Mouse (Mus musculus) CH12.LX (cell line): ENCODE measurements around the gene Tmprss2.

Source experiments
- BHLHE40 ChIP-seq: IDR thresholded peaks from 2 replicates; pipeline ENCODE4 v1.6.1; 2011; ENCODE audit warnings: mild to moderate bottlenecking, low read depth, low read length, improper control_type of control experiment
- CTCF ChIP-seq, 2 experiments: IDR thresholded peaks in 1 of 2; conservative IDR thresholded peaks in 1 of 2; 2 replicates each; pipeline ENCODE4 v1.5.1; 2011 to 2012; ENCODE audit warnings: low read depth in 2 of 2, low read length in 2 of 2, improper control_type of control experiment in 1 of 2, inconsistent platforms in 1 of 2, mild to moderate bottlenecking in 1 of 2, moderate library complexity in 1 of 2
- MXI1 ChIP-seq: IDR thresholded peaks from 2 replicates; pipeline ENCODE4 v1.6.1; 2011; ENCODE audit warnings: mild to moderate bottlenecking, low read depth, low read length, improper control_type of control experiment
- POLR2A ChIP-seq: IDR thresholded peaks from 2 replicates; pipeline ENCODE4 v1.6.1; 2011; ENCODE audit warnings: low read depth, mild to moderate bottlenecking, improper control_type of control experiment, low read length
- USF1 ChIP-seq: IDR thresholded peaks from 2 replicates; pipeline ENCODE4 v1.6.1; 2014; ENCODE audit warnings: low read depth, mild to moderate bottlenecking, inconsistent platforms, low read length, improper control_type of control experiment
- ZNF384 ChIP-seq: IDR thresholded peaks from 2 replicates; pipeline ENCODE4 v1.6.1; 2012; ENCODE audit warnings: low read depth, low read length, improper control_type of control experiment, inconsistent platforms

GRCm38 (mm10) chr16:97598046-97598445 is 12.9 kb downstream of the Tmprss2 start:
- TF ChIP-seq CTCF (conservative IDR thresholded peaks at IDR 0.05 in 1 of 2, IDR thresholded peaks at IDR 0.05 in 1 of 2; ENCODE audit: low read depth in 2 of 2, low read length in 2 of 2) (no peak), USF1 (no peak), MXI1 (no peak), BHLHE40 (no peak), POLR2A (no peak), ZNF384 (no peak)
